Mouse (Mus musculus) hindbrain, embryonic 14.5 days (tissue): Measurements from ENCODE around the gene Ech1. TPM values are rescaled to one million over a fixed set of nuclear protein-coding genes. Genes with fewer than 3 reads are reported as not detected.

Experiments used
- ATAC-seq: fragments of 200-750 bp; cut with Nextera tagmentation; 2 replicates; pipeline ENCODE4 v1.8.0; 2017; ENCODE audit warnings: moderate number of reproducible peaks, mild to moderate bottlenecking, moderate TSS enrichment, moderate library complexity; ENCODE audit not compliant: low FRiP score
- DNase-seq: peaks from one replicate; pipeline ENCODE4 v3.0.0-alpha.2; 2015; ENCODE audit warnings: low spot score
- H3K27ac ChIP-seq: fragments of 300-500 bp; sonication (generic); 2 replicates; pipeline ENCODE4 v1.5.1; 2014; ENCODE audit warnings: mild to moderate bottlenecking, moderate library complexity
- H3K27me3 ChIP-seq: fragments of 300-500 bp; sonication (generic); 2 replicates; pipeline ENCODE4 v1.6.1; 2014; ENCODE audit warnings: mild to moderate bottlenecking, low read length, mixed read lengths; ENCODE audit not compliant: control insufficient read depth, insufficient read depth
- H3K36me3 ChIP-seq: fragments of 300-500 bp; sonication (generic); replicated peaks from 2 replicates; pipeline ENCODE4 v1.6.1; 2014; ENCODE audit not compliant: control insufficient read depth, insufficient read depth
- H3K4me1 ChIP-seq: fragments of 300-500 bp; sonication (generic); replicated peaks from 2 replicates; pipeline ENCODE4 v1.6.1; 2014; ENCODE audit warnings: antibody characterized with exemption, low read length, mixed read lengths; ENCODE audit not compliant: control insufficient read depth, insufficient read depth
- H3K4me2 ChIP-seq: fragments of 300-500 bp; sonication (generic); replicated peaks from 2 replicates; pipeline ENCODE4 v1.6.1; 2014; ENCODE audit warnings: mild to moderate bottlenecking, moderate library complexity
- H3K4me3 ChIP-seq: fragments of 300-500 bp; sonication (generic); replicated peaks from 2 replicates; pipeline ENCODE4 v1.5.1; 2014; ENCODE audit warnings: mild to moderate bottlenecking, low read length
- H3K9ac ChIP-seq: fragments of 300-500 bp; sonication (generic); 2 replicates; pipeline ENCODE4 v1.6.1; 2014
- H3K9me3 ChIP-seq: fragments of 300-500 bp; sonication (generic); 2 replicates; pipeline ENCODE4 v1.6.1; 2016; ENCODE audit warnings: low read length; ENCODE audit not compliant: control insufficient read depth
- WGBS: fragments of 180-500 bp; shearing (Covaris S2); extraction: QIAGEN DNeasy Blood & Tissue Kit; methylation state at CpG from one replicate; pipeline ENCODE4 v1.1.7; 2014; 5-methylcytosine and 5-hydroxymethylcytosine counted together
- polyA plus RNA-seq: library from polyadenylated mRNA; unstranded; fragments of >200 nt; fragmentation: Nextera tagmentation; extraction: Ambion mirVana; gene quantifications from 2 replicates; pipeline ENCODE4 v1.2.1, GENCODE M21; 2014

Ech1 gene
- polyA plus RNA-seq, 1 experiment from 2014 or later = 99.0 TPM

GRCm38 (mm10) chr7:28877155-28877554 lies 52.1 kb downstream of the Ech1 start:
- H3K4me2 ChIP-seq = no peak overlapping the region
- no peak overlapping the region for H3K4me3 ChIP-seq
- no peak overlapping the region for H3K27ac ChIP-seq
- H3K9me3 ChIP-seq = no peaks in the 10 kb centered on the region
- H3K27me3 ChIP-seq = no peaks in the 10 kb centered on the region
- no peaks in the 10 kb centered on the region for H3K4me1 ChIP-seq
- ATAC-seq = no peak
- H3K36me3 ChIP-seq = no peaks in the 10 kb centered on the region
- no peak for DNase-seq
- WGBS = 91% methylated on average over 7 of the region's 7 CpGs
- H3K9ac ChIP-seq = no peak overlapping the region

DNA sequence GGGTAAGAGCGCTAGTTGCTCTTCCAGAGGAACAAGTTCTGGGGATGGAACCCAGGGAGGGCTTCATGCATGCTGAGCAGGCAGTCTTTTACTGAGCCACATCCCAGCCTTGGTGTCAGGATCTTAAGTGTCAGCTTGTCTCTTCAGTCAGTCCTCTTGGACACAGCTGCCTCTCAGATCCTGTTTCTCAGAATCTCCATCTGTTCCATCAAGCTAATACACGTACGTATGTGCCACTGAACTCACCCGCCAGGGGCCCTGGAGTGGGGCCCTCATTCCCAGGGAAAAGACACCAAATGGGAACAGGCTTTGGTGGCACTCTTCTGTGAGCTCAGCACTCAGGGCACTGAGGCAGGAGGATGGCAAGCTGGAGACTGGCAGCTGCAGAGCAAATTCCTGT lies 52.8 kb downstream of the Ech1 start:
- WGBS = 75% methylated on average over 4 of the region's 4 CpGs
- no peaks in the 10 kb centered on the region for H3K27me3 ChIP-seq
- H3K4me3 ChIP-seq = no peak overlapping the region
- H3K9ac ChIP-seq = no peak overlapping the region
- ATAC-seq = no peak
- no peaks in the 10 kb centered on the region for H3K36me3 ChIP-seq
- H3K9me3 ChIP-seq = no peaks in the 10 kb centered on the region
- no peak overlapping the region for H3K4me2 ChIP-seq
- H3K27ac ChIP-seq = no peak overlapping the region
- no peaks in the 10 kb centered on the region for H3K4me1 ChIP-seq
- DNase-seq = no peak

DNA sequence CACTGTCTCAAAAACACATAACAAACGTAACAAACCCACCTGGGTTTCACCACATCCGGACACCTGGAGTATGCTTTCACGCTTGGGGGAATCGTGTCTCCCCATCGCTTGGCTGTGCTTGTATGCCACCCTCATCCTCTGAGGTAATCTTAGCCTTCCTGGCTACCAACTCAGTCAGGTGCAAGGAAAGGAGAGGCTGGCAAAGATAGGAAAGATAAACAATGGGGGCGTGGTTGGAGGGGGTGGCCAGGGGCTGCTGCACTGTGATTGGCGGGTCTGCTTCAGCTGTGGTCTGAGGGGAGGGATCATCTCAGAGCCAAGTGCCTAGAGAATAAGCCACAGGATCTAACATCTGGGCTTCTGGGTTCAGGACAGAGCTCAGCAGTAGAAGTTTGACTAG lies 54.6 kb downstream of the Ech1 start:
- no peaks in the 10 kb centered on the region for H3K36me3 ChIP-seq
- DNase-seq = no peak
- H3K4me1 ChIP-seq = no peaks in the 10 kb centered on the region
- H3K4me2 ChIP-seq = no peak overlapping the region
- H3K4me3 ChIP-seq = no peak overlapping the region
- no peaks in the 10 kb centered on the region for H3K9me3 ChIP-seq
- ATAC-seq = no peak
- no peak overlapping the region for H3K27ac ChIP-seq
- 79% methylated on average over 7 of the region's 7 CpGs for WGBS
- H3K9ac ChIP-seq = no peak overlapping the region
- H3K27me3 ChIP-seq = no peaks in the 10 kb centered on the region

- 60% methylated on average over 10 of the region's 10 CpGs for WGBS
- Histone ChIP-seq H3K27me3 (no peaks in the 10 kb centered on the region), H3K27ac (no peak overlapping the region), H3K4me2 (no peak overlapping the region), H3K9ac (no peak overlapping the region), H3K9me3 (no peaks in the 10 kb centered on the region), H3K4me1 (no peaks in the 10 kb centered on the region), H3K4me3 (no peak overlapping the region), H3K36me3 (no peaks in the 10 kb centered on the region)
- ATAC-seq (no peak), DNase-seq (no peak)
Observed at GRCm38 (mm10) chr7:28880554-28880953, 55.5 kb downstream of the Ech1 start.

DNA sequence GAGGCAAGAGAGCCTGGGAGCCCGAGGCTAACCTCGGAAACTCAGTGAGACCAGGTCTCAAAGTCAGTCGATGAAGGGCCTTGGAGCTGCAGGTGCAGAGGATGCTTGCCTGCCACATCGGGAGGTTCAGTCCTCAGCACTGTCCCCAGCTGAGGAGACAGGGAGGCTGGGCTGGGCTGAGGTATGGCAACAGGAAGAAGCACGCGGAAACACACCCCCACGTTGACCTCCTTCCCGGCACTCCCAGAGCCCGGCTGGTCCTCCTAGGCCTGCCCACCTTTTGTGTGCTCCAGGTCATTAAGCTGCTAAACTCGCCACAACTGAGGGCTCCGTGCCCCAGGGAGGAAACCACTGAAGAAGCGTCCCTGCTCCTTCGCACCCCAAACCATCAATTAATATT lies 56.2 kb downstream of the Ech1 start, which contains the start of gene Capn12:
Gene Capn12 (plus strand): TSS at position 224 of the 400 bp plus-strand sequence.
- Histone ChIP-seq H3K27me3 (no peaks in the 10 kb centered on the region), H3K4me3 (no peak within 1 kb of the TSS), H3K9me3 (no peaks in the 10 kb centered on the region), H3K27ac (no peak within 1 kb of the TSS), H3K36me3 (no peaks in the 10 kb centered on the region), H3K4me1 (no peaks in the 10 kb centered on the region), H3K4me2 (no peak within 1 kb of the TSS), H3K9ac (no peak within 1 kb of the TSS)
- ATAC-seq (no peak), DNase-seq (no peak)
- 33% methylated on average over 13 of the region's 13 CpGs for WGBS

Other genes with a start within 250 kb of the Ech1 start
- 26.8 and 27.6 TPM in 2 replicates for gene Samd4b, start 227.1 kb upstream of the Ech1 start, polyA plus RNA-seq
- gene Pak4, start 227.0 kb upstream of the Ech1 start, polyA plus RNA-seq = 13.2 and 14.2 TPM in 2 replicates
- 0.33 and 0.51 TPM in 2 replicates for gene Acp7, start 193.9 kb upstream of the Ech1 start, polyA plus RNA-seq
- 8.5 and 11.5 TPM in 2 replicates for gene Fbxo27, start 132.4 kb upstream of the Ech1 start, polyA plus RNA-seq
- gene Fbxo17, start 108.4 kb upstream of the Ech1 start, polyA plus RNA-seq = 2.3 TPM in 2 replicates
- gene Mrps12, start 83.4 kb upstream of the Ech1 start, polyA plus RNA-seq = 113 and 118 TPM in 2 replicates
- gene Sars2, start 83.2 kb upstream of the Ech1 start, polyA plus RNA-seq = 16.6 and 18.2 TPM in 2 replicates
- 0.33 and 0.65 TPM in 2 replicates for gene Ccer2, start 69.0 kb upstream of the Ech1 start, polyA plus RNA-seq
- gene Sirt2, start 58.5 kb upstream of the Ech1 start, polyA plus RNA-seq = 106 and 113 TPM in 2 replicates
- 62.9 and 68.8 TPM in 2 replicates for gene Nfkbib, start 57.7 kb upstream of the Ech1 start, polyA plus RNA-seq
- 1.4 and 2.7 TPM in 2 replicates for gene Rinl, start 36.2 kb upstream of the Ech1 start, polyA plus RNA-seq
- 142 and 150 TPM in 2 replicates for gene Hnrnpl, start 16.7 kb upstream of the Ech1 start, polyA plus RNA-seq
- 2.8 and 3.2 TPM in 2 replicates for gene Lgals4, start 8.6 kb downstream of the Ech1 start, polyA plus RNA-seq
- 2.9 and 3.0 TPM in 2 replicates for gene Lgals7, start 38.6 kb downstream of the Ech1 start, polyA plus RNA-seq
- gene Capn12, start 56.2 kb downstream of the Ech1 start, polyA plus RNA-seq = 0.09 and 0.24 TPM in 2 replicates
- gene Actn4, start 137.1 kb downstream of the Ech1 start, polyA plus RNA-seq = 133 and 147 TPM in 2 replicates
- gene Eif3k, start 156.6 kb downstream of the Ech1 start, polyA plus RNA-seq = 291 and 321 TPM in 2 replicates
- gene Map4k1, start 156.8 kb downstream of the Ech1 start, polyA plus RNA-seq = 8.6 and 10.4 TPM in 2 replicates